Mouse (Mus musculus) megakaryocyte, embryonic 14.5 days (primary cell): ENCODE measurements around the gene Sf1.

ENCODE experiments used
- FLI1 ChIP-seq: IDR thresholded peaks from 2 replicates; pipeline ENCODE4 v1.6.1; 2012; ENCODE audit warnings: low read length, inconsistent platforms, mixed read lengths
- GATA1 ChIP-seq: IDR thresholded peaks from 3 replicates; pipeline ENCODE4 v1.6.1; 2012; ENCODE audit warnings: mixed read lengths, low read length, inconsistent platforms, borderline replicate concordance

- TF ChIP-seq FLI1 (no peak), GATA1 (no peak)
Measured at GRCm38 (mm10) chr19:6386234-6386633, 22.7 kb downstream of the Sf1 start.
